Comparison of ENCODE assay signal across 8 mouse cellular contexts in the genomic region with DNA sequence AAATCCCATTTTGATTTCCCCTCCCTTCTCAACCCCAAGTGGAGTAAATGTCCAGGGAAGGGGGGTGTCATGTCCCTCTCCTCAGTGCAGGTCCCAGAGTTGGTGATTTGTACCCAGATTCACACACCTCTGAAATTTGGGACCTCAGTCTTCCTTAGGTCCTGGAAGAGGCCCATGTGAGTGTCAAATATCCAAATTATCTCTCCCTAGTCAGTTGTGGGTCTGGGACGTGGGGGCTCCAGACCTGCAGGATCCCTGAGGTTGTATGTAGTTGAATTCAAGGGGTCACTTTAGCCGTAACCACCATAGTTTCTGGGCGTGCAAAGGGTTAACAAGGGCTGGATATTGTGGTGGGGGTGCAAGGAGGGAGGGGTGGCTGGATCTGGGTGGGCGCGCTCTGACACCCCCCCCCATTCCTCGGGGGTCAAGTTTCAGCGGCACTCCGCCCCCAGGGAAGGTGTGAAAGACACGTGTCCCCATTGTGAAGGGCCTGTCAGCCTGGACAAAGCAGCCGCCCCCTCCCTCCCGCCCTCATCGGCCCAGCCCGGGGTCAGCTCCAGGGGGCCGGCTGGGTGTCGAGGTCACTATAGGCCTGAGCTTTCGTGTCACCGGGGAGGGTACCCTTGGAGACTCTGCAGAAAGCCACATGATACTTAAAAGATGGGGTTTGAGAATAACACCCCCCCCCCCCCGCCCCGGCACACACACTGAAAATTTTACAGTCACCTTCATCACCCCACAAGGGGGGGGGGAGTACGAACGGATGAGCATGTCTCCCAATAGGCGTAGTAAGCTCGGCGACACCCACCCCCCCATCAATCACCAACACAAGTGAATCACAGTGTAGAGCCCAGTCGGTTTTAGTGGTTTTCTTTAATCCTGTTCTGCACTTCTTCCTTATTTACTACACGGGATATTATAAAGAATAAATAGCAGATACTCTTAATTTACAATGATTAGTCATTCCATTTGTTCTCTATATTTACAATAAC. TPM values are rescaled to one million over a fixed set of nuclear protein-coding genes. Genes with fewer than 3 reads are reported as not detected.
A peak's percentile ranks its signal among the peaks of the same experiment; 100 is the strongest.
DNase-seq lines count a peak whose midpoint lies in the region; ATAC-seq lines count a peak whose summit lies in the region.

No protein-coding gene starts in this region.

- peak overlapping the region in 1 of 2 experiments; percentile 49; a peak in 2 of 4 replicates for H3K4me3 ChIP-seq in heart, embryonic 14.5 days (ENCODE audit: control insufficient read depth in 1 of 2, insufficient read depth in 1 of 2, low read depth in 1 of 2, low read length in 2 of 2)
- peak overlapping the region; percentile 51 for H3K4me3 ChIP-seq in hindbrain, embryonic 16.5 days (ENCODE audit: low read length)
- H3K4me3 ChIP-seq in neural tube, embryonic 11.5 days (ENCODE audit: low read depth, low read length) = peak overlapping the region; percentile 35

- H3K27ac ChIP-seq in heart, embryonic 14.5 days (replicated peaks in 1 of 2; ENCODE audit: control insufficient read depth in 1 of 2, insufficient read depth in 1 of 2, low read depth in 2 of 2, low read length in 2 of 2) = 0 out of 4 replicates have a peak overlapping the region, but pooled peaks of 1 of the 2 experiments have one; percentile 16
- no peak overlapping the region for H3K27ac ChIP-seq in hindbrain, embryonic 16.5 days (ENCODE audit: low read depth, low read length)
- no peak overlapping the region for H3K27ac ChIP-seq in neural tube, embryonic 11.5 days (ENCODE audit: low read depth, low read length)

- peaks cover 13 to 26% of the 10 kb centered on the region in 2 experiments for H3K4me1 ChIP-seq in heart, embryonic 14.5 days (ENCODE audit: control insufficient read depth in 2 of 2, insufficient read depth in 2 of 2, low read length in 2 of 2)
- H3K4me1 ChIP-seq in hindbrain, embryonic 16.5 days (ENCODE audit: control insufficient read depth, insufficient read depth, low read depth, low read length) = peaks cover 23% of the 10 kb centered on the region
- H3K4me1 ChIP-seq in neural tube, embryonic 11.5 days (ENCODE audit: control insufficient read depth, insufficient read depth, low read length) = peaks cover 12% of the 10 kb centered on the region

- H3K27me3 ChIP-seq in heart, embryonic 14.5 days (ENCODE audit: control insufficient read depth, insufficient read depth, low read length) = peaks cover 10% of the 10 kb centered on the region
- H3K27me3 ChIP-seq in hindbrain, embryonic 16.5 days (replicated peaks; ENCODE audit: control insufficient read depth, insufficient read depth, low read length) = 0 out of 2 replicates have a peak, but pooled peaks cover 3% of the 10 kb centered on the region
- H3K27me3 ChIP-seq in neural tube, embryonic 11.5 days (ENCODE audit: control insufficient read depth, insufficient read depth, low read length) = peaks cover 15% of the 10 kb centered on the region

- WGBS in heart, embryonic 14.5 days = 3% methylated on average over 26 of the region's 26 CpGs
- under 1% methylated on average over 25 of the region's 26 CpGs for WGBS in hindbrain, embryonic 16.5 days
- under 1% methylated on average over 26 of the region's 26 CpGs for WGBS in neural tube, embryonic 11.5 days

- no peak for DNase-seq in heart, adult 9 months (ENCODE audit: low spot score in 2 of 2)
- DNase-seq in embryo, embryonic 11.5 days (ENCODE audit: low read depth, low spot score) = peak; percentile 11
- peak; percentile 33 for DNase-seq in neural tube, embryonic 11.5 days (ENCODE audit: low spot score)
- DNase-seq in right cerebral cortex, adult 18-20 months = no peak
- no peak for DNase-seq in adipocyte (ENCODE audit: low spot score)
- no peak for DNase-seq in right cerebral cortex, postnatal 25 days

- no peak overlapping the region; the same call in 1 of the 2 replicates for H3K9ac ChIP-seq in heart, embryonic 14.5 days (ENCODE audit: low read length)
- H3K9ac ChIP-seq in hindbrain, embryonic 16.5 days (ENCODE audit: low read depth, low read length) = peak overlapping the region; percentile 51
- no peak overlapping the region for H3K9ac ChIP-seq in neural tube, embryonic 11.5 days (ENCODE audit: low read length)

- ATAC-seq in heart, embryonic 14.5 days (ENCODE audit: insufficient number of reproducible peaks, insufficient read depth, low FRiP score, low read depth) = no peak
- ATAC-seq in hindbrain, embryonic 16.5 days = no peak
- ATAC-seq in neural tube, embryonic 11.5 days (ENCODE audit: insufficient read depth, low FRiP score, low TSS enrichment) = no peak

- H3K36me3 ChIP-seq in heart, embryonic 14.5 days (ENCODE audit: control insufficient read depth, insufficient read depth, low read length) = no peaks in the 10 kb centered on the region
- H3K36me3 ChIP-seq in hindbrain, embryonic 16.5 days (ENCODE audit: control insufficient read depth, insufficient read depth, low read length) = no peaks in the 10 kb centered on the region
- H3K36me3 ChIP-seq in neural tube, embryonic 11.5 days (ENCODE audit: control insufficient read depth, insufficient read depth, low read length) = no peaks in the 10 kb centered on the region

- H3K4me2 ChIP-seq in heart, embryonic 14.5 days (ENCODE audit: low read length) = peak overlapping the region; percentile 85
- peak overlapping the region; percentile 91 for H3K4me2 ChIP-seq in hindbrain, embryonic 16.5 days (ENCODE audit: low read length)
- peak overlapping the region; percentile 55 for H3K4me2 ChIP-seq in neural tube, embryonic 11.5 days (ENCODE audit: low read depth)

- H3K9me3 ChIP-seq in heart, embryonic 14.5 days (ENCODE audit: control insufficient read depth, low read length) = no peaks in the 10 kb centered on the region
- no peaks in the 10 kb centered on the region for H3K9me3 ChIP-seq in hindbrain, embryonic 16.5 days (ENCODE audit: control insufficient read depth, low read length)
- H3K9me3 ChIP-seq in neural tube, embryonic 11.5 days (ENCODE audit: control insufficient read depth, low read length) = no peaks in the 10 kb centered on the region

RNA-seq across cellular contexts. Expression of a gene that starts 2.1 kb away (rescaled TPM):
- 0.35 and 0.88 TPM in 2 replicates for polyA plus RNA-seq in heart, embryonic 14.5 days (2014; fragmentation: Nextera tagmentation; extraction: Ambion mirVana)
- 2.8 and 3.6 TPM in 2 replicates for polyA plus RNA-seq in hindbrain, embryonic 16.5 days (2015; fragmentation: Nextera tagmentation; extraction: Ambion mirVana)
- 2.9 and 3.5 TPM in 2 replicates for polyA plus RNA-seq in neural tube, embryonic 11.5 days (2014; fragmentation: Nextera tagmentation; extraction: Ambion mirVana)

Comparison
In these comparisons a context has a peak if more than half of its experiments do, and no peak if none do; other contexts are left out.
1. DNase-seq: peak in embryo, embryonic 11.5 days (single experiment) and neural tube, embryonic 11.5 days (single experiment); none in heart, adult 9 months (0 of 2), right cerebral cortex, adult 18-20 months (single experiment), adipocyte (single experiment) and right cerebral cortex, postnatal 25 days (single experiment).
2. Peak in every context shown above with its lines, with median percentiles within 50 percentile points of each other: H3K4me2 ChIP-seq.